Mouse (Mus musculus): ENCODE data around the gene Tmod3. TPM values are rescaled to one million over a fixed set of nuclear protein-coding genes. Genes with fewer than 3 reads are reported as not detected.
"Not testable (repeated sequence)": the region's sequence is repeated elsewhere in the genome, so short reads cannot be mapped to it uniquely, and the experiment has no call there.

Gene Tmod3
- total RNA-seq, 2 experiments from 2014 or later = 26.5 to 45.0 TPM

DNA sequence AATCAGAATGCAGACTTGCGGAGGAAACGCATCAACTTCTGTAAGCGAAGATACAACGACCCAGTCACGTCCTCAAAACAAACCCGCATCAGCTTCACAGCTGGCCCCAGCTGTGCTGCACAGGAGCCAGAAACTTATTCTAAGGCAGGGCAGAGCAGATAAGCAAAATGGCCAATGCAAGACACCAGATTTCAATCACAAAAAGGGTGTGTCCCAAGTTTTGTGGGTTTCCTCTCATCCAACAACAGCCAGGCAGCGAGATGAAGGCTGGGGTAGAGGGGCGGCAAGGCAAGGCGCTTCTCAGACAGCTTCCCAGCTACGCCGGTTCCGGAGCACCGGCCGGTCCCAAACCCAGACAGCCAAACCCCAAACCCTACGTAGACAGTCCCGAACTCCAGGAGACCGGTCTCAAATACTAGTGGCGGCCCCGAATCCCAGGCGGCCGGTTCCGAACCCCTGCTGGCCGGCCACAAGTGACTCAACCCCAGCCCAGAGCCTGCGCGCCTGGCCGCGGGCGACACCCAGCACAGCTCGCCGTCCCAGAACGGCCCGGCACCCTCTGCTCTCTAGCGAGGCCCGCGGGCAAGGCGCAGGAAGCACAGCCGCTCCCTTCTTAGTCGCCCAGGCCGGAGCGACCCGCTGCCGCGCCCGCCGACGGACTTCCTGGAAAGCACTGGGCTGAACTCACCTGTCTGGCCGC, 495 bp downstream of the Tmod3 start:
- peak; percentile 81 for ATAC-seq (replicated peaks; ENCODE audit: low FRiP score, low TSS enrichment, poor library complexity, severe bottlenecking)

DNA sequence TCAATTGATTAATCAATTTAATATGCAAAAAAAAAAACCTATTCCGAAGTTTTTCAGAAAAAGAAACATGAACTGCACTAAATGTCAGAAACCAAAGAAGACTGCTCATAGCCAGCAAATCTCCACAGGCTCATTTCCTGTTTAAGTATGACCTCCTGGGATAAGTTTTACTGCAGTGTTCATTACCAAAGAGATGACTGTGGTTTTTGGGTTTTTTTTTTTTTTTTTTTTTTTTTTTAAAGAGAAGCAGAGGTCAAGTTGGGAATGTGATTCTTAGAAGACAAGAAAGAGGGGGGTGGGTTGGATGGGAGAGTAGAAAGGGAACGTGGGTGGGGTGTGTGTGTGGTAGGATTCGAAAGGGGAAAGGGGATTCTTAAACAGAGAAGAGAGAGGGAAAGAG, 1.1 kb downstream of the Tmod3 start:
- no peak for ATAC-seq (replicated peaks; ENCODE audit: low FRiP score, low TSS enrichment, poor library complexity, severe bottlenecking)

DNA sequence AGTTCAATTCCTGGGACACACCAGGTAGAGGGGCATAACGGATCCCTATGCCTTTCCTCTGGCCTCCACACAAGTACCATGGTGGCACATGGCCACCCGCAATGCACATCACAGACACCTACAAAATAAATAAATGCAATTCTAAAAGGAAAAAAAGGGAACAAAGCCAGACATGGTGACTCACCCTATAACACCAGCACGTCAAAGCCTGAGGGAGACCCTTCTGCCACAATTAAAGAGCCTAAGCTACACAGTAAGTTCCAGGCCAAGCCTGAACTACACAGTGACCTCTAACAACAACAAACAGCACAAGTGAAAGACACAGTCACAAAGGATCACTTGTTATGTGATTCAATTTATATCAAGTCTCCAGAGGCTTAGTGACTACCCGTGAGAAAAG, 5.7 kb downstream of the Tmod3 start:
- ATAC-seq (replicated peaks; ENCODE audit: low FRiP score, low TSS enrichment, poor library complexity, severe bottlenecking) = no peak

DNA sequence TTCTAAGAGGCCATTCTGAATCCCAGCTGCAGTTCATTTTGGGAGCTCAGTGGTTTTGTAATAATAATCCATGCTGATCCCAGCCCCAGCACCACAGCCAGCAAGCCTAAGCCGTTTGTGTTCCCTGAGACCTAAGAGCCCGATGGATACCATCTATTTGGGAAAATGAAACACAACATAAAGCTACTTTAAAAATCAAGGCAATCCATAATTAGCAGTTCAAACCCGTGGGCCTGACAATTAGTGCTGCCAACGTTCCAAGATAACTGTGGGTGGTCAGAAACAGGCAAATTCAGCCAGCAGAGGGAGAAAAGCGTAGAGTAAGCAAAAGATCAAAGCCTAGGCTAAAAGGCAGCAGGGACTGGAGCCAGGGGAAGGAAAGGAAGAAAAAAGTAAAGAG, 8.1 kb downstream of the Tmod3 start:
- no peak for ATAC-seq (replicated peaks; ENCODE audit: low FRiP score, low TSS enrichment, poor library complexity, severe bottlenecking)

DNA sequence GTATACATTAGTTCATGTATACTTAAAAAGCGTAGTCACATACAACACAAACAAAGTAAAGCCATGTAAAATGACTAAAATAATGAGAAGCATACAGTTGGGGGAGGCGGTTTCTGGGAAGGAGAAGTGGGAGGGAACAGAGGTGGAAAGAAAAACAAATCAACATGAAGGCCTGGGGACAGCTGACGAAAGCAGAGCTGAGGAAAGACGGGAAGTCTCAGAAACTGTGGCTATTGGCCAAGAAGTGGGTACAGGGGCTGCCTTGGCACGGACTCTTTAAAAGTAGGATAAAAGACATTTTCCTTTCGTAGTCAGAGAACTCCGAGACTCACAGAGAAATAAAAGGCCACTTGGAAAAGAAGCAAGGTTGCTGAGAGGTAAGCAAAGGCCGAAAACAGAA, 10.4 kb downstream of the Tmod3 start:
- ATAC-seq (replicated peaks; ENCODE audit: low FRiP score, low TSS enrichment, poor library complexity, severe bottlenecking) = no peak

DNA sequence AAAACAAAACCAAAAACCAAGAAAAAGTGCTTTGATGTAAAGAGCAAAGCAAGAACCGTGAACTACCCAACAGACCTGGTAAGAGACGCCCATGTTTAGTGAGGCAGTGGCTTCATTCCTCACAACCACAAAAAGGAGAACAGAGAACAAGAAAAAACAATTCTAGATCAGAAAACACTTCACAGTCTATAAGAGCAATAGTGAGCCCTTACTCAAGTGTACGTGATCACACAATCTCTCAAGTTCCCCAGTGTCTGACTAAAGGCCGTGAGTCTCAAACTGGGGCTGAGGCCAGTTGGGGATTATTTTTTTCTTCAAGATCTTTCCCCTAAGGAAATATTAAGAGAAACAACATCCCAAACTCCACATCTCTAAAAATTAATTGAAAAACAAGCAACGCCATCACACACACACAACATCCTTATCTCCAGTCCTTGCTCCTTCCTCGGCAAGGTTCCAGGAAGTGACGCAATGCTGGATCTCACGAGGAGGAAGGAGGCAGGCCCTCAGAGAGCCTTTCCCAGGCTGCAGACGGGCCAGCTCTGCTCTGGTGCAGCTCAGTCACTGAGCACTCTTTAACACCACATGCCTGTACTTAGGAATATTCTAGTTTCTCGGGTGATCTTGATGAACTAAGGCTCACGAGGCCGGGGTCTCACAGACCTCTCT, 12.4 kb downstream of the Tmod3 start:
- peak; percentile 89 for ATAC-seq (replicated peaks; ENCODE audit: low FRiP score, low TSS enrichment, poor library complexity, severe bottlenecking)

DNA sequence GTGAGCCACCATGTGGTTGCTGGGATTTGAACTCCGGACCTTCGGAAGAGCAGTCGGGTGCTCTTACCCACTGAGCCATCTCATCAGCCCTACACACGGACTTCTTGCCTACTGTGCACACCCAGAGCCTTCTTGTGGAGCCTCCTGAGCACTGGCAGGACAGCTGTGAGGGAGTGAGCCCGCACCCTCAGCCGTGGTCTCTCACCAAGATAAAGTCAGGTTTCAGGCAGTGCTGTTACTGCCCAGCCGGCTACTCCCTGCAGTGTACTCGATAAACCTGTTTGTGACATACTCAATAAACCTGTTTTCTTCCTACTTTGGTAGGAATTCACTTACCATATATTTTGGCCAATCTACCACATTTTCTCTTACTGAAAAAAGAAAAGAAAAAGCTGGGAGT, 13.9 kb downstream of the Tmod3 start:
- ATAC-seq (replicated peaks; ENCODE audit: low FRiP score, low TSS enrichment, poor library complexity, severe bottlenecking) = peak; percentile 70

DNA sequence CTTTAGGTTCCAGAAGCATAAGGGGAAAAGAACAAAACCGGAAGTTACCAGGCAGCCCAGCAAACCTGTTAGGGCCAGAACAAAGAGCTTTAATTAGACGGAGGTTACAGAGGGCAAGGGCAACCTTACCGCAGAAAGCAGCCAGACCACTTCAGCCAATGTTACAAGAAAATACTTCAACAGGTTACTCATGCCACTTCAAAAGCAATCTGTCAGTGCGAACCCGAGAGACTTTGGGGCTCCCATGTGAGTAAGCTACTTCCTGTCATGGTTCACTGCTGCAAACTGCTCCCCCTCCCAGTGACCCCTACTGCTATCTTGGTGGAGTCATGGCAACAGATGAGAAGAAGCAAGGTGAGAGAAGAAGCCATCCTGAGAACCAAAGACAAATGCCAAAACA, 18.0 kb downstream of the Tmod3 start:
- ATAC-seq (replicated peaks; ENCODE audit: low FRiP score, low TSS enrichment, poor library complexity, severe bottlenecking) = 0 out of 2 replicates have a peak, but pooled peaks have one; percentile 37

DNA sequence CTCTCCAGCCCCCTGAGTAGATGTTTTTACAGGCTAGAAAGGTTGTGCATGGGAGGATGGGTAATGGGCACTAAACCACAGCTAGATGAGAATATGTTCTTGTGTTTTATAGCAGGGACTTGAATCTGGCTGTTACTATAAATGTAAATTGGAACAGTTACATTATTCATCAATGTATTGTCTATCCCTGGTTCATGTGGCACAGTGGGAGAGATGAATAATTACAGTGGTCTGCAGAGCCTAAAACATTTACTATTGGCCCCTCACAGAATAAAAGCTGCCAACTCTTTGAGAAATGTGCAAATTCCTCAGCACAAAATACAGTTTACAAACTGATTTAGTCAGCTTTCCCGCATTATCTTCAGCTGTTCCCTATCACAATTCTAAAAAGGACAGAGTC, 23.0 kb downstream of the Tmod3 start:
- ATAC-seq (replicated peaks; ENCODE audit: low FRiP score, low TSS enrichment, poor library complexity, severe bottlenecking) = no peak

DNA sequence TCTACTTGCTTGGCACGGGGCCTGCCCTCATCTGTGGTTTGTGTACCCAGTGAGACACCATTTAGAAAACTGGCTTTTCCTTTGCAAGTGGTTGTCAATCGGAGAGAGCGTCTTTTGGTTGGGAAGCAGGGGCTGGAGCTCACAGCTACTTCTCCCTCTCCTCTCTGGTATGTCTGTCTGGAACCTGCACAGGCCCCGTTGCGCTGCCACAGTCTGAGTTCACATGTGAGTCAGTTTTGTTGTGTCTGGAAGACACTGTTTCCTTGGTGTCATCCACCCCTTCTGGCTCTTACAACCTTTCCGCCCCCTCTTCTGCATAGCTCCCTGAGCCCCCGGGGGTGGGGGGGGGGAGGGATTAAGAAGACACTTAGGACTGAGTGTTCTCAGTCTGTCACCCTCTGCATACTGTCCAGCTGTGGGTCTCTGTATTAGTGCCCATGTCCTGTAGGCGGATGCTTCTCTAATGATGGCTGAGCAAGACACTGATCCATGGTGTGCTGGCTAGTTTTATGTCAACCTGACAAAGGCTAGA, 25.0 kb downstream of the Tmod3 start:
- ATAC-seq (replicated peaks; ENCODE audit: low FRiP score, low TSS enrichment, poor library complexity, severe bottlenecking) = no peak

DNA sequence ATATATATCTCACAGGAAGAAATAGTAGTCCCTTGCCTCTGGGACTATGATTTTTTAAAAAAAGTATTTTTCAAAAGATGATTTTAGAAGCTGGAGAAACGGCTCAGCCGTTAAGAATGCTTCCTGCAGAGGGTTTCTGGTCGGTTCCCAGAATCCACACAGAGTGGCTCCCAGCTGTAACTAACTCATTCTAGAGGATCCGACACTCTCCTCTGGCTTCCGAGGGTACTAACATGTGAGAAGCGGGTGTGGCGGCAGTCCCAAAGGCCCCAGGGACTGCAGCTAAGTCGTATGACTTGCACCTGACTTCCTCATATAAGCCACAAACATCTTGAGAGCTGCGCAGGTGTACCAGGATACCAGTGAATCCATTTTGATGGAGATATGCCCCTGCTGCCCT, 26.5 kb downstream of the Tmod3 start:
- ATAC-seq (replicated peaks; ENCODE audit: low FRiP score, low TSS enrichment, poor library complexity, severe bottlenecking) = not testable (repeated sequence)

DNA sequence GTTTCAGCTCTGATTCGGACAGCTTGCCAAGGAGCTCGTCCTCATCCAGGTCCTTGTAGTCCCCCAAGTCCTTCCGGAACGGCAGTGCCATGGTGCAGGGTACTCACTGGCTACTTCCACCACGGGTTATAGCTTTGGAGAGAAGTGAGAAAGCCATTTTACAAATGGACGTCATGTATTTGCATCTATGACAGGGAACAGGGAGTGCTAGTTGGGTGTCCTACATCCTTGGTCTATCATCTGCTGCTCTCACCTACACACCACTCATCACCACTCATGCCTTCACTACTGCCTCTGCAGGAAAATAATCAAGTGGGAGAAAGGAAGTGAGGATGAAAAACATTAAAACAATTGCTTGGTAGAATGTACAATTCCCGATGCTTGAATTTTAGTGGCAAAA, 27.0 kb downstream of the Tmod3 start:
- no peak for ATAC-seq (replicated peaks; ENCODE audit: low FRiP score, low TSS enrichment, poor library complexity, severe bottlenecking)

DNA sequence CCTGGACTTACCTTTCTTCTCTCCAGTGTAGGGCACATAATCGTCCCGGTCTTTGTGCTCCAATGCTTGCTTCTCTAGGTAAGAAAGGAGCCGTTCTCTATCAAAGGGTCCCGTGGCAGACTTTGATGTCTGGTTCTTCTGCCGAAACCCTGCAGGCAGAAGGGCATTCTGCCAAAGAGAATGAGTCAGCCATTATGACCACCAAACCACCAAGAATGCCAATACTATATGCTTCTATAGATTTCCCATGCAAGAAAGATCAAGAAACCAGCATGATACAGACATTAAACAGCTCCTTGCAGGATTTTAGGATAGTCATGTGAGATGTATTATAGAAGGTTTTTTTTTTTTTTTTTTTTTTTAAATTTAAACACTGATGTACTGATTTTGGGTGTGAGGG, 30.1 kb downstream of the Tmod3 start:
- ATAC-seq (replicated peaks; ENCODE audit: low FRiP score, low TSS enrichment, poor library complexity, severe bottlenecking) = peak; percentile 56

DNA sequence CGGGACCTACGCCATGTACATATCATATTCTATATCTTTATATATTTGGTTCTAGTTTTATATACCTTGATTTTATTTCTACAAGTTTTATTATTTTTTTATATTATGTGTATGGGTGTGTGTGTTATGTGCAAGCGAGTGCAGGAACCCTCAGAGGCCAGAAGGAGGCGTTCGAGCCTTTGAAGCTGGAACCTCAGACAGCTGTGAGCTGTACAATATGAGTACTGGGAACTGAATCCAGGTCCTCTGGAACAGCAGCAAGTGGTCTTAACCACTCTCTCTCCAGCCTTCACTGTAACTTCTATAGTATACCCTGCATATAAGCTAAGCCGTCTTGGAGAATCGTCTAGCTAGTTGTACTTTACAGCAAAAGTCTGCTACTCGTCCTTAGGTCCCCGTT, 31.4 kb downstream of the Tmod3 start:
- no peak for ATAC-seq (replicated peaks; ENCODE audit: low FRiP score, low TSS enrichment, poor library complexity, severe bottlenecking)

DNA sequence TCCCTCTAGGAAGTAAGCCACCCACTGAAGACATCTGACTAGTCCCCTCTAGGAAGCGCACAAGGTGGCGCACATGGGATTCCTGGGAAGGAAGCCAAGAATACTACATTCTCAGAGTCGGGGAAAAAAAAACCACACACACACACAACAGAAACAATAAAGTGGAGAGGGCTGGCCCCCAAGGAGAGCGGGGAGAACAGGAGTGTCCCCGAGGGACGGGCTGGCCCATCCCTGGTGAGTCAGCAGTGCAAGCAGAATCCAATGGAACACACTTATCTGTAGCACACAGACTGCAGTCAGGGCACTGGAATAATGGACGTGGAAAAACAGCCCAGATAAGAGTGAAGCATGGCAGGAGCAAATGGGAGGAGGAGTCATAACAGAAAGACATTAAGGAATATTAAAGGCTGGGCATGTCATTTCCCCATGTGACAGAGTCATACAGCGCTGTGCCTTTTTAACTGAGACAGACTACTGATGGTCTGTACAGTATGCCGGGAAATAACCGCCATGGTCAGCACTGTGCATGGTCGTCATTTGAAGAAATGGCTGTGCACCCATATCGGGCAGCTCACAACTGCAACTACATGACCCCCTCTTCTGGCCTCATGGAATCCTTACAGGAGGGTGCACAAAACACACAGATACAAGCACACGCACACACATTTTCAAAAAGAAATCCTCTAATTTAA, 31.9 kb downstream of the Tmod3 start:
- peak; percentile 92 for ATAC-seq (replicated peaks; ENCODE audit: low FRiP score, low TSS enrichment, poor library complexity, severe bottlenecking)

DNA sequence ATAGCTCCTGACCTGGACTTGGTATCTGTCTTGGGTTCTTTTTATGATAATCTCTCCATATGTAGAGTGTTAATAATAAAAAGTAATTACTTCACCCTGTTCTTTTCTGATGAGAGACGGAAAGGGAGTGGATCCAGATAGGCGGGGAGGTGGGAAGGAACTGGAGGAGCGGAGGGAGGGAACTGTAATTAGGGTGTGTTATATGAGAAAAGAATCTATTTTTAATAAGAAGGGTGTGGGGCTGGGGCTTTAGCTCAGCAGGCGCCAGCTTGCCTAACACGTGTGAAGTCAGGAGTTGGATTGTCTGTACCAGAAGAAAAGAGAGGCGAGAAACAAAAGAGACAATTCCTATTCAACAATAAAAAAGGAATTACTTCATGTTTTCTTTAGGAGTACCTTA, 35.8 kb downstream of the Tmod3 start:
- ATAC-seq (replicated peaks; ENCODE audit: low FRiP score, low TSS enrichment, poor library complexity, severe bottlenecking) = no peak

DNA sequence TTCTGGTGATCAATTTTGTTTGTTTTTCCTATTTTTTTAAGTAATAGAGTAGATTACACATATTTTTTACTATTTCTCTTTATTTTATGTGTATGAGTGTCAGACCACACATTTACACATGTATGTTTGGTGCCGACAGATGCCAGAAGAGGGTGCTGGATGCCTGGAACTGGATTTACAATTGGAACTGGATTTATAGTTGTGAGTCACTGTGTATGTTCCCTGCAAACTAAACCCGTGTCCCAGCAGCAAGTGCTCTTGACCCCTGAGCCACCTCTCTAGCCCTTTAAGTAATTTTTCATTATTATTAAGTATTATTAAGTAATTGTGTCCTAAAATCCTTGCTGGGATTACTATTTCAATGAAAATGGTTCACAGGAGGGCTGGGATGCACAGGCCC, 37.2 kb downstream of the Tmod3 start:
- ATAC-seq (replicated peaks; ENCODE audit: low FRiP score, low TSS enrichment, poor library complexity, severe bottlenecking) = no peak

DNA sequence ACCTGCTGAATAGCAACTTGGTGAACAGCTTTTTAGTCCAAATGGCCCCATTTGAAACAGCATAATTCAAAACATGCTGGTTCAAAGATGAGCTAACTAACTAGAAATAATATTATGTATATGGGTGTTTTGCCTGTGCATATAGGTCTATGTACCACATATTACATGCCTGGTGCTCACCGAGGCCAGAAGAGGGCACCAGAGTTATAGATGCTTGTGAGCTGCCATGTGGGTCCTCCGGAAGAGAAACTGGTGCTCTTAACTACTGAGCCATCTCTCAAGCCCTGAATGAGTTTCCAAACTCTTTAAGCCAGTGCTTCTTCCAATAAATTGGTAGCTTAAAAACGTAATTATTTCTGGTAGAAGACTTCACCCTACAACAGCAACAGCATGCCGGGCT, 37.7 kb downstream of the Tmod3 start:
- ATAC-seq (replicated peaks; ENCODE audit: low FRiP score, low TSS enrichment, poor library complexity, severe bottlenecking) = peak; percentile 97

DNA sequence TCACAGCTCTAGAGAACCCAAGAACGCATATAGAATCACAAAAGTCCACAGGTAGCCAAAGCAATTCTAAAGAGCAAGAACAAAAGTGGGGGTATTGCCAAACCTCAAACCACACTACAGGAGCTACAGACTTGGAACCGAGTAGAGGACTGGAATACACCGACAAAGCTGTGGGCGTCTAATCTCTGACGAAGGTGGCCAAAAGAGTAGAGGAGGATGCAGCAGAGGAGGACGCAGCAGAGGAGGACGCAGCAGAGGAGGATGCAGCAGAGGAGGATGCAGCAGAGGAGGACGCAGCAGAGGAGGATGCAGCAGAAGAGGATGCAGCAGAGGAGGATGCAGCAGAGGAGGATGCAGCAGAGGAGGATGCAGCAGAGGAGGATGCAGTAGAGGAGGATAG, 38.5 kb downstream of the Tmod3 start:
- no peak for ATAC-seq (replicated peaks; ENCODE audit: low FRiP score, low TSS enrichment, poor library complexity, severe bottlenecking)

DNA sequence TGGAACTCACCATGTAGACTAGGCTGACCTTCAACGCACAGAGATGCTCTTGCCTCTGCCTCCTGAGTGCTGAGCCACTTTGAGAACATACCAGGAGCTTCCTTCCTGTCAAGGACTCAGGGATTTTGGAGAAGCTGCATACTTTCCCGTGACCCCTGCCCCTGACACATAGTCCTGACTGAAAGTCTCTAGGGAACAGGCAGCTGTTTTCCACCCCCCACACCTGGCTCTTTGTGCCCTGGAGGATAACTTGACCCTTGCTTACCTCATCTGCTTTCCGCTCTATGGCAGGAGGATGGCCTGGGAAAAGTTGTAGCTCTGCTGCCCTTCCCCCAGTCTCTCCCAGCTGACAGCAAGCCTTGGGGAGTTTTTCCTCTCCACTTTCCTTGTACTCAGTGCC, 41.7 kb downstream of the Tmod3 start:
- no peak for ATAC-seq (replicated peaks; ENCODE audit: low FRiP score, low TSS enrichment, poor library complexity, severe bottlenecking)
